Mouse (Mus musculus): ENCODE measurements around the gene Rnd2. TPM values are rescaled to one million over a fixed set of nuclear protein-coding genes. Genes with fewer than 3 reads are reported as not detected.
"Not testable (repeated sequence)": the region's sequence is repeated elsewhere in the genome, so short reads cannot be mapped to it uniquely, and the experiment has no call there.

The Rnd2 gene
- polyA plus RNA-seq, 1 experiment from 2014 or later: 127 TPM

DNA sequence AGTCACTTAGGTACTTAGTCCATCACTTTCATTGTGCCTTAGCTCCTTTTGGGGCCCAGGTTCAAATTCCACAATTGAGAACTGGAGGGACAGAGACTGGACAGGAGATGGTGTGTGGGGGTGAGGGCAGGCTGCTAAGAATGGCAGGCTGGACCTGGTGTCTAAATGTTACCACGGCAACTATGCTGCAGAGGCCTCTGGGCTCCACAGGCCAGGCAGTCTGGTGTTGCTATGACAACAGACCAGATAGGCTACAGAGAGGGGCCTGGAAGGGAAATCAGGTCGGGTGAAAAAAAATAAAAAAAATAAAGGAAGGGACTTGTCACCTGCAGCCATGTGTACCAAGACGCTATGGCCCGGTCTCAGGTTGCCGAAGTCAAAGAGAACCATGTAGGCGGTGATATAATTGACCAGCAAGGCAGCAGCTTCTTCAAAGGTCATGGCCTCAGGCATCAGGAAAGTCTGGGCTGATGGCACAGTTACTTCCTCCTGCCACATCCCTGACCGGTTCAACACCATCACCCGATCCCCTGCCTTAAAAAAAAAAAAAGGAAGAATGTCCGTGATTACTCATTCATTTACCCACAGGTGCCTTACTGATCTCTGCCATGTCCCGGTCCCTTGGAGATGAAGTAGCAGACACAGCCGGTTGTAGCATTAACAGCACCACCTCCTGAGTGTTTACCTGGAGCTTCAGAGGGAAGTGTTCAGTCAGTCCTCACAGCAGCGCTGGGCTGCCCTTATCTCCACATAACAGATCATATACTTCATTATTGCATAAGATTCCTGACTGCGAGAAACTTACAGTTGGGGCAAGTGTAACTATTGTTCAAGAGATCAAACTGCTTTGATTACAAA, 2.0 kb upstream of the Rnd2 start:
- peak; percentile 58; the same call in 1 of the 2 replicates for ATAC-seq (ENCODE audit: low FRiP score)
- Histone ChIP-seq H3K9me3 (ENCODE audit: control insufficient read depth, low read length) (no peaks in the 10 kb centered on the region), H3K9ac (ENCODE audit: low read depth, low read length) (0 out of 2 replicates have a peak overlapping the region, but pooled peaks have one; percentile 15)

DNA sequence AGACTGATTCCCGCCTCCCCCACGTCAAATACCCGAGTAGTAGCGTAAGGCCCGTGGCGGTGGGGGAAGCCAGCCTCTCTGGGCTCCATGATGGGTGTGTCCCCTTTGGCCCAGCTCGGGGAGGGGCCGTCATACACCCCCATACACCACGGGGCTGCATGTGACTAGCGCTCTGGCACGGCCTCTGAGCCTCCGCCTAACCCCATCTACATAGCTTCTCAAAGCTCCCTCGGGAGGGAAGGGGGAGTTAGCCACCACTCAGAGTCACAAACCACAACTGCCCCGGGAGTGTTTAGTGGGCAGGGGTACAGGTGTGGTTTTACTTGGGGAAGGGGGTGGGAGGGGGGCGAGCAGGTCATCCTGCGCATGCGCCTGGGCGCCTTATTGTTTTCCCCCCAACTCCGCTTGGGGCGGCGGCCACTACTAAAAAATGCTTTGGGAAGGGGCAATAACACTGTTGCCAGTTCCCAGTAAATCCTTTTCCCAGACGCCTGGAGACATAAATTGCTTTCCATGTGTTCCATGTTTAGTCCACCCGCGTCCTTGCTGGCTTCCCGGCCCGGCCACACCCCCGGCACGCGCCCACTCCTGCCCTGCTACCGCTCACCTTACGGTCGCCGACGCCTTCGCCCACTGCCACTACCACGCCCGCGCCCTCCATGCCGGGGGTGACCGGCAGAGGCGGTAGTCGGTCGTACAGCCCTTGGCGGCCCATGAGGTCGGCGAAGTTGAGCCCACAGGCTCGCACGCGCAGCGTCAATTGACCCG, 486 bp downstream of the Rnd2 start:
- WGBS: under 1% methylated on average over 51 of the region's 51 CpGs
- Histone ChIP-seq H3K4me2 (replicated peaks; ENCODE audit: low read depth, low read length) (peak overlapping the region; percentile 88), H3K4me3 (ENCODE audit: low read depth, low read length) (peak overlapping the region; percentile 93), H3K27ac (ENCODE audit: low read depth, low read length) (peak overlapping the region; percentile 93), H3K9ac (ENCODE audit: low read depth, low read length) (peak overlapping the region; percentile 83), H3K27me3 (ENCODE audit: control insufficient read depth, insufficient read depth, low read length) (no peaks in the 10 kb centered on the region), H3K9me3 (ENCODE audit: control insufficient read depth, low read length) (no peaks in the 10 kb centered on the region), H3K36me3 (ENCODE audit: control insufficient read depth, insufficient read depth, low read length) (0 out of 2 replicates have a peak, but pooled peaks cover 2% of the 10 kb centered on the region), H3K4me1 (replicated peaks; ENCODE audit: control insufficient read depth, insufficient read depth, low read length) (peaks cover 23% of the 10 kb centered on the region)
- DNase-seq (ENCODE audit: low spot score) (peak; percentile 77), ATAC-seq (ENCODE audit: low FRiP score) (peak; percentile 26)

More for the DNA sequence above, 2.0 kb upstream of the Rnd2 start:
- peak overlapping the region; percentile 88 for H3K4me2 ChIP-seq (replicated peaks; ENCODE audit: low read depth, low read length)
- peak overlapping the region; percentile 36; the same call in 1 of the 2 replicates for H3K27ac ChIP-seq (ENCODE audit: low read depth, low read length)
- H3K36me3 ChIP-seq (ENCODE audit: control insufficient read depth, insufficient read depth, low read length): peaks cover 2% of the 10 kb centered on the region; the same call in 1 of the 2 replicates
- peak overlapping the region; percentile 93 for H3K4me3 ChIP-seq (ENCODE audit: low read depth, low read length)
- 35% methylated on average over 13 of the region's 13 CpGs for WGBS
- no peaks in the 10 kb centered on the region for H3K27me3 ChIP-seq (ENCODE audit: control insufficient read depth, insufficient read depth, low read length)
- H3K4me1 ChIP-seq (replicated peaks; ENCODE audit: control insufficient read depth, insufficient read depth, low read length): peaks cover 21% of the 10 kb centered on the region
- peak; percentile 62 for DNase-seq (ENCODE audit: low spot score)

DNA sequence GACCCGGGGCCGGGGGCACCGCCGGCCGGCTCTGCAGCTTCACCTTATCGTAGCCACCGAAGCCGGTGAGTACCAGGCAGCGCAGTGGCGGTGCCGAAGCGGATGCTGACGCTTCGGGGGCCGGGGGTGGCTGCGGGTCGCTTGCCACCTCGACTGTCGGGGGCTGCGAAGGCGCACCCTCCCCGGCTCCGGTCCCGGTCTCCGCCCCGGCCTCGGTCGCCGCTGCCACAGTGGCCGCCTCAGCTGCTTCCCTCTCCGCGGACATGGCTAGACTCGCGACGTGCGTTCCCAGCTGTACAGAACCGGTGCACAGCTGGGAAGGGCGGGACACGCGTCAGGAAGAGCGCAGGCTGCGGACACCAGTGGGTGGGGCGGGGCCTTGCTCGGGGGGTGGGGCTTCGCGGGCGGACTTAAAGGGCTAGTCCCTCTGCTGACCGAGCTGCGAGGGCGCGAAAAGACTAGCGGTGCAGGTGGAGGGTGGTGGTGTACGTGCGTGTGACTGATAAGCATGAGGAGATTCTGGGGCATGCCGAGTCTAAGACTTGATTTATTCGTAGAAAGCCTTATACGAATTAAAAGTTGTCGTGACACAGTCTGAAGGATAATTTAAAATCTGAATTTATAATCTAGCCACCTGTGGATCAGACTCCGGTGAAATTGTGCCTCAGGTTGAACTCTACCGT, 1.2 kb downstream of the Rnd2 start, which contains the start of gene Vat1:
Vat1 (minus strand) TSS at position 362 of the 683 bp plus-strand sequence.
- 0 out of 2 replicates have a peak, but pooled peaks cover 2% of the 10 kb centered on the region for H3K36me3 ChIP-seq (ENCODE audit: control insufficient read depth, insufficient read depth, low read length)
- H3K4me2 ChIP-seq (replicated peaks; ENCODE audit: low read depth, low read length): peak within 1 kb of the TSS; percentile 88
- ATAC-seq (ENCODE audit: low FRiP score) (peak; percentile 59), DNase-seq (ENCODE audit: low spot score) (no peak)
- peak within 1 kb of the TSS; percentile 93 for H3K27ac ChIP-seq (ENCODE audit: low read depth, low read length)
- H3K4me1 ChIP-seq (replicated peaks; ENCODE audit: control insufficient read depth, insufficient read depth, low read length): peaks cover 24% of the 10 kb centered on the region
- WGBS: under 1% methylated on average over 59 of the region's 60 CpGs
- H3K27me3 ChIP-seq (ENCODE audit: control insufficient read depth, insufficient read depth, low read length): no peaks in the 10 kb centered on the region
- H3K9me3 ChIP-seq (ENCODE audit: control insufficient read depth, low read length): no peaks in the 10 kb centered on the region
- peak within 1 kb of the TSS; percentile 83 for H3K9ac ChIP-seq (ENCODE audit: low read depth, low read length)
- peak within 1 kb of the TSS; percentile 93 for H3K4me3 ChIP-seq (ENCODE audit: low read depth, low read length)

GRCm38 (mm10) chr11:101466552-101466950, 1.8 kb downstream of the Rnd2 start:
- 58% methylated on average over 5 of the region's 5 CpGs for WGBS
- Histone ChIP-seq H3K4me3 (ENCODE audit: low read depth, low read length) (peak overlapping the region; percentile 93), H3K4me1 (replicated peaks; ENCODE audit: control insufficient read depth, insufficient read depth, low read length) (peaks cover 25% of the 10 kb centered on the region), H3K4me2 (replicated peaks; ENCODE audit: low read depth, low read length) (peak overlapping the region; percentile 88)
- ATAC-seq (ENCODE audit: low FRiP score); DNase-seq (ENCODE audit: low spot score); H3K9ac ChIP-seq (ENCODE audit: low read depth, low read length); H3K27me3 ChIP-seq (ENCODE audit: control insufficient read depth, insufficient read depth, low read length); H3K27ac ChIP-seq (ENCODE audit: low read depth, low read length); H3K36me3 ChIP-seq (ENCODE audit: control insufficient read depth, insufficient read depth, low read length); H3K9me3 ChIP-seq (ENCODE audit: control insufficient read depth, low read length): not testable (repeated sequence)

DNA sequence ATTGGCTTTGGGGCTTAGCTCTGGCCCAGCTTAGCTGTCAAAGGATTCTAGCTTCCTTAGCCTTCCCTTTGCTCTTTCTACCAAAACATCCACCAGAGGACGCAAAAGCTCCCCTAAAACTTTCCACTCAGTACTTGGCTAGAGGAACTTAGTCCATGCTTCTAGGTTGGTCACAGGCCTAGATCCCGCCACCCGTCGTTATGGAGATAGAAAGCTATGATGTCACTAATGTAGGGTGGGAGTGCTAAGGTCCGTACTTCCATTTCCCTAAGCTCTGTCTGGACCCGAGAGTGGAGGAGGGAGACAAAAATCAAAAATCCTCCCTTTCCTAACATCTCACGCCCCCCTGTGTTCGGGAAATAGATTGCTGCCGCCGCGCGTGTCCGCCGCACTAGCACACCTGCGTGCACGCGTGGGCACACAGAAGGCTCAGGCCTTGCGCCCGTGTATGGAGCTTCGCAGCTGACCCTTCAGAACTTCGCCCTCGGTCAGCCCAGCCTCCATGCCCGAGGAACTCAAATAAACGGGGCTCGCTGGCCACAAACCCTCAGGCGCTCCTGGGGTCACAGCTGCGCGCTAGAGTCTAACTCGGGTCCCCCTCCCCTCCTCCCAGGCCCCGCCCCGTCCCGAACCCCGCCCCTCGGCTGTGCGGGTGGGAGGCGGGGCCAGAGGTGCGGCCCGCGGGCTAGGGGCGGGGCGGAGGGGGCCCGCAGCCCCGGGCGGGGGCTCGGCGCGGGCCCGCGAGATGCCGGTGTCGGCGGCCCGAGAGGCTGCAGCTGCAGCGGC, 2.9 kb downstream of the Rnd2 start:
- peak overlapping the region; percentile 92 for H3K27ac ChIP-seq (ENCODE audit: low read depth, low read length)
- DNase-seq (ENCODE audit: low spot score) (peak; percentile 92), ATAC-seq (ENCODE audit: low FRiP score) (peak; percentile 71)
- peak overlapping the region; percentile 90 for H3K4me3 ChIP-seq (ENCODE audit: low read depth, low read length)
- WGBS: under 1% methylated on average over 44 of the region's 54 CpGs
- peak overlapping the region; percentile 64 for H3K4me2 ChIP-seq (replicated peaks; ENCODE audit: low read depth, low read length)
- H3K36me3 ChIP-seq (ENCODE audit: control insufficient read depth, insufficient read depth, low read length): no peaks in the 10 kb centered on the region
- H3K4me1 ChIP-seq (replicated peaks; ENCODE audit: control insufficient read depth, insufficient read depth, low read length): peaks cover 24% of the 10 kb centered on the region
- H3K27me3 ChIP-seq (ENCODE audit: control insufficient read depth, insufficient read depth, low read length): no peaks in the 10 kb centered on the region
- peak overlapping the region; percentile 95 for H3K9ac ChIP-seq (ENCODE audit: low read depth, low read length)
- H3K9me3 ChIP-seq (ENCODE audit: control insufficient read depth, low read length): no peaks in the 10 kb centered on the region

DNA sequence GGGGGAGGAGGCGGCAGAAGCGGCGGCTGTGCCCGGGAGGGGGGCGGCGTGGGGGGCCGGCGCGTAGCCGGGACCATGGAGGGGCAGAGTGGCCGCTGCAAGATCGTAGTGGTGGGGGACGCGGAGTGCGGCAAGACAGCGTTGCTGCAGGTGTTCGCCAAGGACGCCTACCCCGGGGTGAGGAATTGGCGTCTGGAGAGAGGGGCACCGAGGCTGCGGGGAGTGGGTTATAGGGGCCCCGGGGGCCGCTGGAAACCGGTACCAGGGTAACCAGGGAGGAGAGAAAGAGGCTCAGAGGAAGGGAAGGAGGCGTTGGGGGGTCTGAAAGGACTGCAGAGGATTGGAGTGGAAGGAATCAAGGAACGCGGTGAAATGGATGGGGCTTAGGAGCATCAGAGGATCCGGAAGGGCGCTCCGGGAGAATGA, 3.5 kb downstream of the Rnd2 start:
- under 1% methylated on average over 23 of the region's 31 CpGs for WGBS
- no peaks in the 10 kb centered on the region for H3K27me3 ChIP-seq (ENCODE audit: control insufficient read depth, insufficient read depth, low read length)
- ATAC-seq (ENCODE audit: low FRiP score) (peak; percentile 41; the same call in 1 of the 2 replicates), DNase-seq (ENCODE audit: low spot score) (peak; percentile 64)
- H3K4me1 ChIP-seq (replicated peaks; ENCODE audit: control insufficient read depth, insufficient read depth, low read length): peaks cover 22% of the 10 kb centered on the region
- peak overlapping the region; percentile 64 for H3K4me2 ChIP-seq (replicated peaks; ENCODE audit: low read depth, low read length)
- no peaks in the 10 kb centered on the region for H3K36me3 ChIP-seq (ENCODE audit: control insufficient read depth, insufficient read depth, low read length)
- no peaks in the 10 kb centered on the region for H3K9me3 ChIP-seq (ENCODE audit: control insufficient read depth, low read length)
- peak overlapping the region; percentile 95 for H3K9ac ChIP-seq (ENCODE audit: low read depth, low read length)
- peak overlapping the region; percentile 90 for H3K4me3 ChIP-seq (ENCODE audit: low read depth, low read length)
- H3K27ac ChIP-seq (ENCODE audit: low read depth, low read length): peak overlapping the region; percentile 92

DNA sequence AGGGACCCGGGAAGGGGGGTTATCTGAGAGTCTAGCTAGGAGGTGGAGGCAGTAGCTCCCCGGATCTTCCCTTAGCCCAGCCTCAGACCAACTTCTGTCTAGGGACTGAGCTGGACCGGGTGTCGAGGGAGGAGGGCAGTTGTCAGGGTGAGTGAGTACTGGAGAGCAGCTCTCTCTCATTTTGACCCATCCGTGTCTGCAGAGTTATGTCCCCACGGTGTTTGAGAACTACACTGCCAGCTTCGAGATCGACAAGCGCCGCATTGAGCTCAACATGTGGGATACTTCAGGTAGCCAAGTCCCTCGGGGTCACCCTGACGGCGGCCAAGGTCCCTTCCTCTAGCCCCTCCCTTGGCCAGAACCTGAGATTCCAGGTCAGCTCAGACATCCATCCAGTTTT, 3.9 kb downstream of the Rnd2 start:
- Histone ChIP-seq H3K9me3 (ENCODE audit: control insufficient read depth, low read length) (no peaks in the 10 kb centered on the region), H3K9ac (ENCODE audit: low read depth, low read length) (peak overlapping the region; percentile 95), H3K4me3 (ENCODE audit: low read depth, low read length) (peak overlapping the region; percentile 90), H3K36me3 (ENCODE audit: control insufficient read depth, insufficient read depth, low read length) (no peaks in the 10 kb centered on the region), H3K27ac (ENCODE audit: low read depth, low read length) (peak overlapping the region; percentile 92), H3K4me1 (replicated peaks; ENCODE audit: control insufficient read depth, insufficient read depth, low read length) (peaks cover 19% of the 10 kb centered on the region), H3K4me2 (replicated peaks; ENCODE audit: low read depth, low read length) (peak overlapping the region; percentile 64), H3K27me3 (ENCODE audit: control insufficient read depth, insufficient read depth, low read length) (no peaks in the 10 kb centered on the region)
- DNase-seq (ENCODE audit: low spot score): no peak
- ATAC-seq (ENCODE audit: low FRiP score): peak; percentile 2; the same call in 1 of the 2 replicates
- 7% methylated on average over 13 of the region's 13 CpGs for WGBS

All from hindbrain, embryonic 11.5 days (tissue).